Mouse (Mus musculus): ENCODE measurements around the gene Sox11. TPM values are rescaled to one million over a fixed set of nuclear protein-coding genes. Genes with fewer than 3 reads are reported as not detected.

Sox11 gene
- 1.8 and 1.9 TPM in 2 replicates for polyA plus RNA-seq (2015; fragmentation: Nextera tagmentation; extraction: Ambion mirVana)

DNA sequence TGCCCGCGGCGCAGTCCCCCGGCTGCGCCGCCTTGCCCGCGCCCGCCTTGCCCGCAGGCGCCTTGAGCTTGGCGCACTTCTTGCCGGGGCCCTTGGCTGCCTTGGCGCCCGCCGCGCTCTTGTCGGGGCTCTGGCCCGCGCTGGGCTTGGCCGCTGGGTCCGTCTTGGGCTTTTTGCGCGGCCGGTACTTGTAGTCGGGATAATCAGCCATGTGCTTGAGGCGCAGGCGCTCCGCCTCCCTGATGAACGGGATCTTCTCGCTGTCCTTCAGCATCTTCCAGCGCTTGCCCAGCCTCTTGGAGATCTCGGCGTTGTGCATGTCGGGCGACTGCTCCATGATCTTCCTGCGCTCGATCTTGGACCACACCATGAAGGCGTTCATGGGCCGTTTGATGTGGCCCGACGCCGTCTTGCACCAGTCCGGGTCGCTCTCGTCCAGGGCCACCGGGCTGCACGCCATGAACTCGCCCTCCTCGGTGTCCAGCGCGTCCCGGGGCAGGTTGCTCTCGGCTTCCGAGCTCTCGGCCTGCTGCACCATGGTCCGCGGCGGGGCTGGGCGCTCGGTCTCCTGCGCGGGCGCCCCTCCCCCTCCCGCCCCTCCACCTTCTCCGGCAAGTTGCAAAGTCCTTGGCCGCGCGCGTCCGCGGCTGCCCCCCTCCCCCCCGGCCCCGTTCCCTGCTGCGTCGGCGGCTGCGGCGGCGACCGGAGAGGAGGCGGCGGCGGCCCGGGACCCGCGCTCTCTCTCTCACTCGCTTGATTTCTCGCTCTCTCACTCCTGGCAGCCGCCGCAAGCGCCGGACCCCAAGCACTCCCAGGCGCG lies at the start of gene Sox11:
Gene Sox11 (minus strand): TSS at position 704 of the 820 bp plus-strand sequence.

Measured in spleen, postnatal 0 days (tissue).